Mouse (Mus musculus): Measurements from ENCODE around the gene Zscan22.

DNA sequence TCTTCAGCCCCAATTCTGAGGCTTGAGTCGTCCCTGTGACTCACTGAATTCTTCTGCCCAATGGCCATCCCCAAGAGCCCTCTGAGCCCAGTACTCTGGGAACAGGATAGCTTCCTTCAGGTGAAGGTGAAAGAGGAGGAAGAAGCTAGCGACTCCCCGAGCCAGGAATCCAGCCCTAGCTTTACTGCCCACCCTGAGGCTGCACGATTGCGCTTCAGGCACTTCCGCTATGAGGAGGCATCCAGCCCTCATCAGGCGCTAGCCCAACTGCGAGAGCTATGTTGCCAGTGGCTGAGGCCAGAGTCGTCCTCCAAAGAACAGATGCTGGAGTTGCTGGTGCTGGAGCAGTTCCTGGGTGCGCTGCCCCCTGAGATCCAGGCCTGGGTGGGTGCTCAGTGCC lies 6.0 kb downstream of the Zscan22 start:
- TF ChIP-seq CTCF (IDR thresholded peaks at IDR 0.05; ENCODE audit: low read depth, low read length) = no peak
- no peak for TF ChIP-seq POLR2AphosphoS5 (IDR thresholded peaks at IDR 0.05; ENCODE audit: insufficient replicate concordance, low read depth, low read length)
